Mouse (Mus musculus): ENCODE data around the gene Yars2. TPM values are rescaled to one million over a fixed set of nuclear protein-coding genes. Genes with fewer than 3 reads are reported as not detected.
A peak's percentile ranks its signal among the peaks of the same experiment; 100 is the strongest.
"Not testable (repeated sequence)": the region's sequence is repeated elsewhere in the genome, so short reads cannot be mapped to it uniquely, and the experiment has no call there.

The Yars2 gene
- polyA plus RNA-seq, 1 experiment from 2014 or later: 6.0 TPM

GRCm38 (mm10) chr16:16346420-16346819, 43.7 kb downstream of the Yars2 start:
- WGBS (ENCODE audit: missing documents): 90% methylated on average over 5 of the region's 5 CpGs
- Histone ChIP-seq H3K27ac (no peak overlapping the region), H3K36me3 (ENCODE audit: inconsistent target) (peaks cover 25% of the 10 kb centered on the region), H3K4me3 (ENCODE audit: inconsistent target) (no peak overlapping the region), H3K79me2 (ENCODE audit: inconsistent target) (peaks cover 85% of the 10 kb centered on the region)

- Histone ChIP-seq H3K27ac (peak overlapping the region; percentile 34; the same call in 1 of the 2 replicates), H3K36me3 (ENCODE audit: inconsistent target) (no peaks in the 10 kb centered on the region), H3K79me2 (ENCODE audit: inconsistent target) (peaks cover 55% of the 10 kb centered on the region), H3K4me3 (ENCODE audit: inconsistent target) (peak overlapping the region; percentile 77)
- 14% methylated on average over 6 of the region's 6 CpGs for WGBS (ENCODE audit: missing documents)
Observed at GRCm38 (mm10) chr16:16357908-16358307, 55.1 kb downstream of the Yars2 start.

GRCm38 (mm10) chr16:16358481-16359100, 55.8 kb downstream of the Yars2 start, which contains the start of gene Dnm1l:
TSS of gene Dnm1l (minus strand) at chr16:16358959.
- WGBS (ENCODE audit: missing documents): under 1% methylated on average over 55 of the region's 55 CpGs
- Histone ChIP-seq H3K36me3 (ENCODE audit: inconsistent target) (no peaks in the 10 kb centered on the region), H3K27ac (peak within 1 kb of the TSS; percentile 48), H3K79me2 (ENCODE audit: inconsistent target) (peaks cover 48% of the 10 kb centered on the region), H3K4me3 (ENCODE audit: inconsistent target) (peak within 1 kb of the TSS; percentile 77)

GRCm38 (mm10) chr16:16359101-16359482, 56.3 kb downstream of the Yars2 start:
- 56% methylated on average over 9 of the region's 9 CpGs for WGBS (ENCODE audit: missing documents)
- not testable (repeated sequence) for H3K27ac ChIP-seq
- peak overlapping the region; percentile 77 for H3K4me3 ChIP-seq (ENCODE audit: inconsistent target)

More at GRCm38 (mm10) chr16:16359101-16359482, 56.3 kb downstream of the Yars2 start:
- not testable (repeated sequence) for H3K36me3 ChIP-seq (ENCODE audit: inconsistent target)
- H3K79me2 ChIP-seq (ENCODE audit: inconsistent target): peaks cover 43% of the 10 kb centered on the region

Other genes starting within 250 kb of the Yars2 start
- gene Pkp2, start 89.6 kb upstream of the Yars2 start, polyA plus RNA-seq (2018): 0.07 to 0.21 TPM in 2 of 3 replicates, not detected in the other
- 36.3 to 67.0 TPM (median 55.9 TPM) in 3 replicates for gene Dnm1l, start 56.0 kb downstream of the Yars2 start, polyA plus RNA-seq (2018)

Data from macrophage (primary cell).